Mouse (Mus musculus) embryo, embryonic 10 days (tissue): Measurements from ENCODE around the gene Tmtc4.

Source experiments
- DNase-seq: peaks from one replicate; pipeline ENCODE4 v3.0.0-alpha.2; 2015; ENCODE audit warnings: low spot score

Gene Tmtc4

DNA sequence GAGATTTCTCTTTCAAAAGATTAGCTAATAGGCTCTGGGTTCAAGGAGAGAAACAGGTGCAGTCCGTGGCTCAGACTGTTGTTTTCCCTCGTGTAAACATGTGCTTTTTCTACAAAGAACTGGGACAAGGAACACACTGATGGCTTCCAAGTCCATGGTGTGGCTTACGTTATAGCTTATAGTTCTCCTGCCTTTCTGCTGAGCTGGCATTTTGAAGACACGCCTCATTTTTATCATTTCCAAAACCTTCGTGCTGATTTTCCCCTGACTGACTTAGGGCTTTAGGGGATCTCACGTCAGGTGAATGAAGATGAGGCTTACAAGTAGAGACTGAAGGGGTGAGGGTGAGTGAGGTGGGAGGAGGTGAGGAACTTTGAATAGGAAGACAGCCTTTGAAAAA is 111.2 kb downstream of the Tmtc4 start:
- no peak for DNase-seq

DNA sequence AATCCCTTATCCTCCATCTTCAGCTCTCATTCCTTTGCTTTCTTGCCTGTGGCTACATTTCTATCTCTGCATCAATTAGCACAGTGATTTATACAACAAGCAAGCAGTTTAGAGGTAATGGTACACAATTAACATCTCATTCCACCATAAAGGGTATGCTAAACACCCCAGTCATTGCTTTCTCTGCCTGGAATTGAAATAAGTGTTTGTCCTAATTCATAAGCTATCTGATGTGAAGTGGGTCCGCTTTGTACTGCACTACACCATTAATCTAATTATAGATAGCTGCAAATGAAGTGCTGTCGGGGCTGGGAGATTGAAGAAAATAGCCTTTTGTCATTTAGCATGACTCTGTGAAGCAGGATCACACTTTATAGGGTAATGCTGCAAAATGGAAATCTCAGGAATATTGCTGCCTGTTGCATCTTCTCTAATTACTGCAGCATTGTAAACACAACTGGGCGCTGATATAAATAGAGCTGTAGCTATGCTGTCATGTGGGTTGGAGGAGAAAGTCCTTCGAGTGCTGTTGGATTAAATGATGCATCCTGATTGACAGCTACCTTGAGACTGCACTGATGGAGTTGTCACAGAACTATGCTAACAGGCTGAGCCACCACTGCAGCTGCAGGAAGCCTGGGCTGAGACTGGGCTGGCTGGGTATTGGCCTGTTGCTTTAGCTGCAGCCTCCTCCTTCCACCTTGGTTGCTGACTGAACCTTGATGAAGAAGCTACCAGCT is 111.8 kb downstream of the Tmtc4 start:
- no peak for DNase-seq

DNA sequence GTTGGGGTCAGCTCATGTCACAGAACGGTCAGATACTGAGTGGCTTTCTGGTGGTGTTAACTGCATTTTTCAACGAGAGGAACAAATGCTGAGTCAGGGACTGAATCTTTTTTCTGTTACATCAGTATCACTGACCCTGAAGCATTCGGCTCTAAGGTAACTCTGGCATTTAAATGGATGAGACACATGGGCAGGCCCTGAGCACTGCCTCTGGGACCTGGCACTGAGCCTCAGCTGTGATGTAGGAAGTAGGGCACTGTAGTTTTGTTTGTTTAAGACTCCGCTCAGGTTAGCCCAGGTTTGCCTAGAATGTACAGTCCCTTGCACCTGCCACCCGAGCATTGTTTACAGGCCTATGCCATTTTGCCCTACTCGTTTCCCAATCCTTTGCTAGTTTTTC is 114.0 kb downstream of the Tmtc4 start:
- no peak for DNase-seq
